8 mouse cellular contexts compared by ENCODE assay signal in genomic region chr13:21996101-21996839, GRCm38 (mm10). TPM values are rescaled to one million over a fixed set of nuclear protein-coding genes. Genes with fewer than 3 reads are reported as not detected.
DNase-seq lines count a peak whose midpoint lies in the region; ATAC-seq lines count a peak whose summit lies in the region.
"Had no signal": no experiment of that assay in that cellular context is flagged by ENCODE, and none has a peak within 500 bp of the region (broad histone marks: within the 10 kb centered on the region; RNA-seq: fewer than 3 reads in every experiment).

No protein-coding gene starts in this region.

- peak overlapping the region; percentile 38 for H3K4me3 ChIP-seq in embryonic facial prominence, embryonic 13.5 days
- peak overlapping the region; percentile 33 for H3K4me3 ChIP-seq in limb, embryonic 12.5 days (replicated peaks)
- peak overlapping the region; percentile 12; the same call in 1 of the 2 replicates for H3K4me3 ChIP-seq in neural tube, embryonic 13.5 days

- intact Hi-C loops in left cerebral cortex, postnatal 36 days (cut with DNase I) = loop anchor here (5.0 kb wide), 1 partner anchor 79 kb away; no protein-coding TSS in a partner anchor
- intact Hi-C loops in left cerebral cortex, postnatal 14 days (cut with DNase I) = loop anchor here (5.0 kb wide), 1 partner anchor 79 kb away; no protein-coding TSS in a partner anchor

- no peaks in the 10 kb centered on the region; the same call in 1 of the 2 replicates for H3K9me3 ChIP-seq in embryonic facial prominence, embryonic 13.5 days
- no peaks in the 10 kb centered on the region; the same call in 1 of the 2 replicates for H3K9me3 ChIP-seq in limb, embryonic 12.5 days
- no peaks in the 10 kb centered on the region for H3K9me3 ChIP-seq in neural tube, embryonic 13.5 days

- H3K36me3 ChIP-seq in embryonic facial prominence, embryonic 13.5 days = no peaks in the 10 kb centered on the region
- H3K36me3 ChIP-seq in limb, embryonic 12.5 days = no peaks in the 10 kb centered on the region
- H3K36me3 ChIP-seq in neural tube, embryonic 13.5 days = no peaks in the 10 kb centered on the region

- H3K4me1 ChIP-seq in embryonic facial prominence, embryonic 13.5 days = peaks cover 8% of the 10 kb centered on the region
- peaks cover 16% of the 10 kb centered on the region; the same call in 1 of the 2 replicates for H3K4me1 ChIP-seq in limb, embryonic 12.5 days (replicated peaks)
- H3K4me1 ChIP-seq in neural tube, embryonic 13.5 days (replicated peaks) = peaks cover 17% of the 10 kb centered on the region

- H3K27ac ChIP-seq in embryonic facial prominence, embryonic 13.5 days = no peak overlapping the region
- H3K27ac ChIP-seq in limb, embryonic 12.5 days = no peak overlapping the region
- no peak overlapping the region for H3K27ac ChIP-seq in neural tube, embryonic 13.5 days (replicated peaks)

- peak; percentile 49 for DNase-seq in 3134 (ENCODE audit: extremely low read depth, insufficient read length, low spot score)
- DNase-seq in B cell, adult 2 months = peak; percentile 52 to 58
- no peak for DNase-seq in left cerebral cortex, postnatal 36 days (ENCODE audit: low spot score in 2 of 2)
- DNase-seq in left cerebral cortex, postnatal 14 days (ENCODE audit: low spot score in 2 of 2) = no peak

- 2% methylated on average over 12 of the region's 12 CpGs for WGBS in embryonic facial prominence, embryonic 13.5 days
- 1% methylated on average over 12 of the region's 12 CpGs for WGBS in limb, embryonic 12.5 days
- 3% methylated on average over 12 of the region's 12 CpGs for WGBS in neural tube, embryonic 13.5 days

- peaks cover 75% of the 10 kb centered on the region for H3K27me3 ChIP-seq in embryonic facial prominence, embryonic 13.5 days
- peaks cover 73% of the 10 kb centered on the region for H3K27me3 ChIP-seq in limb, embryonic 12.5 days
- H3K27me3 ChIP-seq in neural tube, embryonic 13.5 days = peaks cover 97% of the 10 kb centered on the region

- no peak for ATAC-seq in embryonic facial prominence, embryonic 13.5 days (ENCODE audit: insufficient number of reproducible peaks, insufficient read depth, low FRiP score, low TSS enrichment, low read depth)
- ATAC-seq in limb, embryonic 12.5 days (ENCODE audit: insufficient number of reproducible peaks, insufficient read depth, low FRiP score, low TSS enrichment, low read depth) = no peak
- no peak for ATAC-seq in neural tube, embryonic 13.5 days (ENCODE audit: low read depth)

- peak overlapping the region; percentile 54 for H3K4me2 ChIP-seq in embryonic facial prominence, embryonic 13.5 days
- H3K4me2 ChIP-seq in limb, embryonic 12.5 days = peak overlapping the region; percentile 51
- H3K4me2 ChIP-seq in neural tube, embryonic 13.5 days = peak overlapping the region; percentile 50

- H3K9ac ChIP-seq in embryonic facial prominence, embryonic 13.5 days = no peak overlapping the region
- no peak overlapping the region for H3K9ac ChIP-seq in limb, embryonic 12.5 days (replicated peaks)
- no peak overlapping the region for H3K9ac ChIP-seq in neural tube, embryonic 13.5 days

RNA-seq across cellular contexts. Expression of gene Prss16, which starts 13.3 kb away (rescaled TPM):
- 0.59 and 1.2 TPM in 2 replicates for polyA plus RNA-seq in embryonic facial prominence, embryonic 13.5 days (2015; fragmentation: Nextera tagmentation; extraction: Ambion mirVana)
- polyA plus RNA-seq in limb, embryonic 12.5 days (2016; fragmentation: Nextera tagmentation; extraction: Ambion mirVana) = 1.2 TPM in 2 replicates
- 0.17 and 0.18 TPM in 2 replicates for polyA plus RNA-seq in neural tube, embryonic 13.5 days (2015; fragmentation: Nextera tagmentation; extraction: Ambion mirVana)
- total RNA-seq in left cerebral cortex, postnatal 36 days (2021) = 1 to 10 TPM in 1 of 2 experiments, under 1 TPM in 1; 0.34 to 1.1 TPM
- under 1 TPM in 1 of 2 experiments, not detected in 1; 0.19 TPM for total RNA-seq in left cerebral cortex, postnatal 14 days (2021)

RNA-seq across cellular contexts. Expression of gene Pom121l2, which starts 15.3 kb away (rescaled TPM):
- polyA plus RNA-seq in embryonic facial prominence, embryonic 13.5 days (2015; fragmentation: Nextera tagmentation; extraction: Ambion mirVana) = 0.31 TPM in 1 of 2 replicates, not detected in the other
- 0.30 and 0.32 TPM in 2 replicates for polyA plus RNA-seq in limb, embryonic 12.5 days (2016; fragmentation: Nextera tagmentation; extraction: Ambion mirVana)
- polyA plus RNA-seq in neural tube, embryonic 13.5 days (2015; fragmentation: Nextera tagmentation; extraction: Ambion mirVana) = not detected in 2 replicates
- not detected for total RNA-seq in left cerebral cortex, postnatal 36 days (2021)
- total RNA-seq in left cerebral cortex, postnatal 14 days (2021) = under 1 TPM in 1 of 2 experiments, not detected in 1; 0.23 TPM
- polyA plus RNA-seq: large intestine, adult 2 months had no signal

RNA-seq across cellular contexts. Expression of gene Hist1h2ah, which starts 39.1 kb away (rescaled TPM):
- 5.2 and 5.4 TPM in 2 replicates for polyA plus RNA-seq in embryonic facial prominence, embryonic 13.5 days (2015; fragmentation: Nextera tagmentation; extraction: Ambion mirVana)
- 24.8 and 50.4 TPM in 2 replicates for polyA plus RNA-seq in limb, embryonic 12.5 days (2016; fragmentation: Nextera tagmentation; extraction: Ambion mirVana)
- polyA plus RNA-seq in neural tube, embryonic 13.5 days (2015; fragmentation: Nextera tagmentation; extraction: Ambion mirVana) = 1.7 TPM in 1 of 2 replicates, not detected in the other
- total RNA-seq in left cerebral cortex, postnatal 36 days (2021) = 10 to 100 TPM; 24.6 to 42.5 TPM
- 10 to 100 TPM; 38.2 to 41.7 TPM for total RNA-seq in left cerebral cortex, postnatal 14 days (2021)

RNA-seq across cellular contexts. Expression of gene Hist1h2bk, which starts 39.4 kb away (rescaled TPM):
- 9.5 and 15.3 TPM in 2 replicates for polyA plus RNA-seq in embryonic facial prominence, embryonic 13.5 days (2015; fragmentation: Nextera tagmentation; extraction: Ambion mirVana)
- polyA plus RNA-seq in limb, embryonic 12.5 days (2016; fragmentation: Nextera tagmentation; extraction: Ambion mirVana) = 21.0 and 25.9 TPM in 2 replicates
- polyA plus RNA-seq in neural tube, embryonic 13.5 days (2015; fragmentation: Nextera tagmentation; extraction: Ambion mirVana) = 2.5 and 3.8 TPM in 2 replicates
- total RNA-seq in left cerebral cortex, postnatal 36 days (2021) = 10 to 100 TPM; 13.0 to 13.3 TPM
- total RNA-seq in left cerebral cortex, postnatal 14 days (2021) = 10 to 100 TPM; 21.5 to 26.9 TPM

RNA-seq across cellular contexts. Expression of gene Hist1h4i, which starts 44.9 kb away (rescaled TPM):
- polyA plus RNA-seq in embryonic facial prominence, embryonic 13.5 days (2015; fragmentation: Nextera tagmentation; extraction: Ambion mirVana) = 26.0 and 31.3 TPM in 2 replicates
- polyA plus RNA-seq in limb, embryonic 12.5 days (2016; fragmentation: Nextera tagmentation; extraction: Ambion mirVana) = 30.3 and 34.1 TPM in 2 replicates
- 8.8 and 10.1 TPM in 2 replicates for polyA plus RNA-seq in neural tube, embryonic 13.5 days (2015; fragmentation: Nextera tagmentation; extraction: Ambion mirVana)
- 10 to 100 TPM; 65.2 to 73.2 TPM for total RNA-seq in left cerebral cortex, postnatal 36 days (2021)
- total RNA-seq in left cerebral cortex, postnatal 14 days (2021) = 10 to 100 TPM; 50.0 to 57.5 TPM

Comparison
In these comparisons a context has a peak if more than half of its experiments do, and no peak if none do; other contexts are left out.
1. DNase-seq: peak in 3134 (single experiment) and B cell, adult 2 months (2 of 2); none in left cerebral cortex, postnatal 36 days (0 of 2) and left cerebral cortex, postnatal 14 days (0 of 2).
2. Peak in every context shown above with its lines, with median percentiles within 50 percentile points of each other: H3K4me2 ChIP-seq and H3K4me3 ChIP-seq.